Mouse (Mus musculus) liver, postnatal 0 days (tissue): ENCODE data around the gene Drc3.
A peak's percentile ranks its signal among the peaks of the same experiment; 100 is the strongest.

Experiments
- CTCF ChIP-seq: sonication (generic); IDR thresholded peaks from 2 replicates; pipeline ENCODE4 v1.5.1; 2016; ENCODE audit warnings: antibody characterized with exemption, low read depth
- EP300 ChIP-seq: IDR thresholded peaks from 2 replicates; pipeline ENCODE4 v1.6.1; 2016; ENCODE audit warnings: antibody characterized with exemption, low read depth, mild to moderate bottlenecking

- TF ChIP-seq CTCF (0 out of 2 replicates have a peak, but pooled peaks have one; percentile 11), EP300 (no peak)
Measured at GRCm38 (mm10) chr11:60383518-60383917, 30.4 kb downstream of the Drc3 start.
